Mouse (Mus musculus) stomach, postnatal 0 days (tissue): ENCODE measurements around the gene Gria2.

Source experiments
- CTCF ChIP-seq: IDR thresholded peaks from 2 replicates; pipeline ENCODE4 v1.5.1; 2016; ENCODE audit warnings: antibody characterized with exemption, low read depth, mild to moderate bottlenecking, moderate library complexity
- EP300 ChIP-seq: optimal IDR thresholded peaks from 2 replicates; pipeline ENCODE3; 2016; ENCODE audit warnings: antibody characterized with exemption

GRCm38 (mm10) chr3:80769506-80770235 is 33.0 kb downstream of the Gria2 start:
- no peak for TF ChIP-seq CTCF
- no peak for TF ChIP-seq EP300
